In genomic region chr9:74977251-74977650, GRCm38 (mm10) we compare ENCODE assay signal across 14 mouse cellular contexts. TPM values are rescaled to one million over a fixed set of nuclear protein-coding genes. Genes with fewer than 3 reads are reported as not detected.
A peak's percentile ranks its signal among the peaks of the same experiment; 100 is the strongest.
DNase-seq lines count a peak whose midpoint lies in the region; ATAC-seq and TF ChIP-seq lines count a peak whose summit lies in the region.
"Had no signal": no experiment of that assay in that cellular context is flagged by ENCODE, and none has a peak within 500 bp of the region (broad histone marks: within the 10 kb centered on the region; RNA-seq: fewer than 3 reads in every experiment).

No protein-coding gene starts in this region.

- no peaks in the 10 kb centered on the region for H3K9me3 ChIP-seq in forebrain, embryonic 10.5 days
- no peaks in the 10 kb centered on the region for H3K9me3 ChIP-seq in forebrain, embryonic 11.5 days (ENCODE audit: control insufficient read depth, low read length)
- no peaks in the 10 kb centered on the region for H3K9me3 ChIP-seq in forebrain, embryonic 15.5 days
- H3K9me3 ChIP-seq in midbrain, embryonic 16.5 days (replicated peaks; ENCODE audit: control insufficient read depth, low read length, poor library complexity, severe bottlenecking): no peaks in the 10 kb centered on the region
- H3K9me3 ChIP-seq: liver, embryonic 13.5 days had no signal

- H3K27me3 ChIP-seq in forebrain, embryonic 10.5 days (ENCODE audit: poor library complexity, severe bottlenecking): peaks cover 5% of the 10 kb centered on the region
- no peaks in the 10 kb centered on the region for H3K27me3 ChIP-seq in forebrain, embryonic 11.5 days (ENCODE audit: control insufficient read depth, insufficient read depth, low read length)
- H3K27me3 ChIP-seq in kidney, adult 2 months (replicated peaks; ENCODE audit: control insufficient read depth, insufficient read depth, low read length): no peaks in the 10 kb centered on the region
- no peaks in the 10 kb centered on the region for H3K27me3 ChIP-seq in forebrain, embryonic 15.5 days
- H3K27me3 ChIP-seq in midbrain, embryonic 16.5 days (ENCODE audit: control insufficient read depth, insufficient read depth, low read depth, low read length): no peaks in the 10 kb centered on the region
- H3K27me3 ChIP-seq: liver, embryonic 13.5 days had no signal

- WGBS in forebrain, embryonic 10.5 days: 86% methylated on average over 2 of the region's 2 CpGs
- WGBS in forebrain, embryonic 11.5 days: 90% methylated on average over 2 of the region's 2 CpGs
- 88% methylated on average over 2 of the region's 2 CpGs for WGBS in kidney, adult 2 months
- WGBS in forebrain, embryonic 15.5 days: 62% methylated on average over 2 of the region's 2 CpGs
- 65% methylated on average over 2 of the region's 2 CpGs for WGBS in midbrain, embryonic 16.5 days

- TF ChIP-seq CTCF in kidney, adult 2 months (conservative IDR thresholded peaks at IDR 0.05; ENCODE audit: insufficient read depth, insufficient read length, low read depth, low read length): no peak

- no peak overlapping the region for H3K27ac ChIP-seq in forebrain, embryonic 10.5 days
- no peak overlapping the region for H3K27ac ChIP-seq in forebrain, embryonic 11.5 days (ENCODE audit: low read depth, low read length)
- peak overlapping the region; percentile 32; the same call in 1 of the 2 replicates for H3K27ac ChIP-seq in kidney, adult 2 months (ENCODE audit: insufficient read depth, low read depth, low read length)
- peak overlapping the region; percentile 98 for H3K27ac ChIP-seq in forebrain, embryonic 15.5 days (replicated peaks)
- H3K27ac ChIP-seq in midbrain, embryonic 16.5 days (ENCODE audit: low read length): peak overlapping the region; percentile 43; the same call in 1 of the 2 replicates
- H3K27ac ChIP-seq: liver, embryonic 13.5 days had no signal

- no peak for ATAC-seq in forebrain, embryonic 11.5 days (replicated peaks; ENCODE audit: low FRiP score)
- no peak for ATAC-seq in forebrain, embryonic 15.5 days (replicated peaks)
- no peak for ATAC-seq in midbrain, embryonic 16.5 days

- peaks cover 43% of the 10 kb centered on the region for H3K4me1 ChIP-seq in forebrain, embryonic 10.5 days
- H3K4me1 ChIP-seq in forebrain, embryonic 11.5 days (replicated peaks; ENCODE audit: control insufficient read depth, insufficient read depth, low read length): peaks cover 9% of the 10 kb centered on the region
- peaks cover 33% of the 10 kb centered on the region for H3K4me1 ChIP-seq in kidney, adult 2 months (ENCODE audit: control insufficient read depth, insufficient read depth, low read length)
- H3K4me1 ChIP-seq in forebrain, embryonic 15.5 days: peaks cover 38% of the 10 kb centered on the region
- peaks cover 46% of the 10 kb centered on the region for H3K4me1 ChIP-seq in midbrain, embryonic 16.5 days (ENCODE audit: control insufficient read depth, insufficient read depth, low read length)

- H3K4me3 ChIP-seq in forebrain, embryonic 10.5 days: peak overlapping the region; percentile 56
- no peak overlapping the region for H3K4me3 ChIP-seq in forebrain, embryonic 11.5 days (ENCODE audit: low read depth, low read length)
- no peak overlapping the region for H3K4me3 ChIP-seq in kidney, adult 2 months (ENCODE audit: insufficient read depth, low read depth, low read length)
- H3K4me3 ChIP-seq in forebrain, embryonic 15.5 days: peak overlapping the region; percentile 53
- peak overlapping the region; percentile 57; the same call in 1 of the 2 replicates for H3K4me3 ChIP-seq in midbrain, embryonic 16.5 days (ENCODE audit: low read depth, low read length)

- no peak overlapping the region for H3K9ac ChIP-seq in forebrain, embryonic 11.5 days (ENCODE audit: low read length)
- peak overlapping the region; percentile 31; the same call in 1 of the 2 replicates for H3K9ac ChIP-seq in forebrain, embryonic 15.5 days (replicated peaks)
- H3K9ac ChIP-seq in midbrain, embryonic 16.5 days (ENCODE audit: low read depth, low read length): peak overlapping the region; percentile 27; the same call in 1 of the 2 replicates
- H3K9ac ChIP-seq: liver, embryonic 13.5 days had no signal

- no peak for DNase-seq in forebrain, embryonic 10.5 days (ENCODE audit: extremely low spot score, low spot score)
- DNase-seq in forebrain, embryonic 11.5 days (ENCODE audit: low spot score): no peak
- no peak for DNase-seq in kidney, adult 2 months
- no peak for DNase-seq in kidney, postnatal 14 days
- no peak for DNase-seq in urinary bladder, postnatal 14 days (ENCODE audit: low spot score)
- no peak for DNase-seq in frontal cortex, postnatal 36 days (ENCODE audit: low spot score in 2 of 2)
- DNase-seq: adrenal gland, postnatal 10 days; cerebellum, postnatal 36 days; heart, postnatal 14 days; kidney, adult 18-20 months; liver, embryonic 13.5 days; thymus, adult 2 months had no signal

- no peaks in the 10 kb centered on the region for H3K36me3 ChIP-seq in forebrain, embryonic 10.5 days (replicated peaks)
- no peaks in the 10 kb centered on the region for H3K36me3 ChIP-seq in forebrain, embryonic 11.5 days (ENCODE audit: control insufficient read depth, insufficient read depth, low read length)
- H3K36me3 ChIP-seq in kidney, adult 2 months (ENCODE audit: control insufficient read depth, insufficient read depth, low read length): no peaks in the 10 kb centered on the region
- no peaks in the 10 kb centered on the region for H3K36me3 ChIP-seq in forebrain, embryonic 15.5 days
- no peaks in the 10 kb centered on the region for H3K36me3 ChIP-seq in midbrain, embryonic 16.5 days (ENCODE audit: control insufficient read depth, insufficient read depth, low read length)
- H3K36me3 ChIP-seq: liver, embryonic 13.5 days had no signal

- H3K4me2 ChIP-seq in forebrain, embryonic 11.5 days (ENCODE audit: low read depth, low read length, severe bottlenecking): no peak overlapping the region; the same call in 1 of the 2 replicates
- H3K4me2 ChIP-seq in forebrain, embryonic 15.5 days (replicated peaks): peak overlapping the region; percentile 56
- H3K4me2 ChIP-seq in midbrain, embryonic 16.5 days (ENCODE audit: low read length): peak overlapping the region; percentile 59

- no peak for TF ChIP-seq POLR2A in kidney, adult 2 months (IDR thresholded peaks at IDR 0.05; ENCODE audit: low read depth, low read length)

RNA-seq across cellular contexts. Expression of gene Fam214a, which starts 24.6 kb away (rescaled TPM):
- polyA plus RNA-seq in forebrain, embryonic 10.5 days (2016; fragmentation: Nextera tagmentation; extraction: Ambion mirVana): 8.0 and 10.3 TPM in 2 replicates
- 18.3 and 20.4 TPM in 2 replicates for polyA plus RNA-seq in forebrain, embryonic 11.5 days (2014; fragmentation: Nextera tagmentation; extraction: Ambion mirVana)
- 12.1 and 12.8 TPM in 2 replicates for polyA plus RNA-seq in kidney, adult 2 months (2012; rRNA removed)
- polyA plus RNA-seq in forebrain, embryonic 15.5 days (2015; fragmentation: Nextera tagmentation; extraction: Ambion mirVana): 28.9 and 29.8 TPM in 2 replicates
- 22.7 and 25.3 TPM in 2 replicates for polyA plus RNA-seq in midbrain, embryonic 16.5 days (2015; fragmentation: Nextera tagmentation; extraction: Ambion mirVana)

Comparison
In these comparisons a context has a peak if more than half of its experiments do, and no peak if none do; other contexts are left out.
1. H3K27ac ChIP-seq: peak in kidney, adult 2 months (single experiment), forebrain, embryonic 15.5 days (single experiment) and midbrain, embryonic 16.5 days (single experiment); none in forebrain, embryonic 10.5 days (single experiment) and forebrain, embryonic 11.5 days (single experiment).
2. H3K4me3 ChIP-seq: peak in forebrain, embryonic 10.5 days (single experiment), forebrain, embryonic 15.5 days (single experiment) and midbrain, embryonic 16.5 days (single experiment); none in forebrain, embryonic 11.5 days (single experiment) and kidney, adult 2 months (single experiment).